Mouse (Mus musculus) olfactory bulb, adult 2 months (tissue): ENCODE measurements around the gene Slc44a3. TPM values are rescaled to one million over a fixed set of nuclear protein-coding genes. Genes with fewer than 3 reads are reported as not detected.

ENCODE experiments used
- H3K27ac ChIP-seq: fragments of 200-500 bp; 2 replicates; pipeline ENCODE4 v1.5.1; 2012; ENCODE audit warnings: low read depth, low read length; ENCODE audit not compliant: insufficient read depth
- H3K4me1 ChIP-seq: fragments of 200-500 bp; 2 replicates; pipeline ENCODE4 v1.6.1; 2012; ENCODE audit warnings: low read length; ENCODE audit not compliant: control insufficient read depth, insufficient read depth
- H3K4me3 ChIP-seq: fragments of 200-500 bp; 2 replicates; pipeline ENCODE4 v1.5.1; 2012; ENCODE audit warnings: mild to moderate bottlenecking, low read depth, low read length, moderate library complexity; ENCODE audit not compliant: insufficient read depth
- CTCF ChIP-seq: fragments of 200-500 bp; IDR thresholded peaks from 2 replicates; pipeline ENCODE4 v1.5.1; 2012; ENCODE audit warnings: low read depth, mild to moderate bottlenecking, low read length, moderate library complexity; ENCODE audit not compliant: insufficient read depth
- POLR2A ChIP-seq: fragments of 200-500 bp; IDR thresholded peaks from 2 replicates; pipeline ENCODE4 v1.6.1; 2012; ENCODE audit warnings: mild to moderate bottlenecking, low read depth, low read length, moderate library complexity; ENCODE audit not compliant: insufficient read depth
- WGBS: fragments of 180-500 bp; shearing (Covaris S2); methylation state at CpG from one replicate; pipeline ENCODE4 v1.1.7; 2018; 5-methylcytosine and 5-hydroxymethylcytosine counted together
- polyA plus RNA-seq: library from polyadenylated mRNA; stranded (reverse); fragments of >200 nt; gene quantifications from 2 replicates; pipeline ENCODE4 v1.2.4, GENCODE M21; 2012; ENCODE audit warnings: low replicate concordance; ENCODE audit not compliant: missing spikeins, insufficient read depth, insufficient read length

The Slc44a3 gene
- polyA plus RNA-seq, 1 experiment: not detected

- Histone ChIP-seq H3K27ac (no peak overlapping the region), H3K4me1 (no peaks in the 10 kb centered on the region), H3K4me3 (no peak overlapping the region)
- 87% methylated on average over 4 of the region's 4 CpGs for WGBS
- TF ChIP-seq POLR2A (no peak), CTCF (no peak)
Measured at GRCm38 (mm10) chr3:121571491-121571890, 39.3 kb upstream of the Slc44a3 start.

DNA sequence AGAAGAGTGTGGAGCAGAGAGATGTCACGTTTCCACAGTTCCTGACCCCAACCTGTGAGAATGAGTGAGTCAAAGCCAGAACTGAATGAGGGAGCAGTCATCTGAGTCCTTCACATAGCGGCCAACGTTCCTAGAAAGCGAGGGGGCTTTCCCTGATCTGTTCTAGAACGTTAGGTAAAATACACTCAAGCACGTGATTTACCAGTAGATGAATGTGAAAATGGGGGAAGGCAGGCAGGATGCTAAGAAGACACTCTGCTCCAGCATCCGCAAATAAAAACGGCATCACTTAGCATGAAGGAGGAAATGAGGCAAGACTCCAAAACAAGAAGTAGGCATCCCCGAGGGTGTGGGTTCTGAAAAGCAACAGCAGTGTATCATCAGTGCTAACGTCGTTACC lies 38.4 kb upstream of the Slc44a3 start:
- H3K27ac ChIP-seq: no peak overlapping the region
- no peak overlapping the region for H3K4me3 ChIP-seq
- no peaks in the 10 kb centered on the region for H3K4me1 ChIP-seq
- TF ChIP-seq CTCF (no peak), POLR2A (no peak)
- 75% methylated on average over 11 of the region's 11 CpGs for WGBS

DNA sequence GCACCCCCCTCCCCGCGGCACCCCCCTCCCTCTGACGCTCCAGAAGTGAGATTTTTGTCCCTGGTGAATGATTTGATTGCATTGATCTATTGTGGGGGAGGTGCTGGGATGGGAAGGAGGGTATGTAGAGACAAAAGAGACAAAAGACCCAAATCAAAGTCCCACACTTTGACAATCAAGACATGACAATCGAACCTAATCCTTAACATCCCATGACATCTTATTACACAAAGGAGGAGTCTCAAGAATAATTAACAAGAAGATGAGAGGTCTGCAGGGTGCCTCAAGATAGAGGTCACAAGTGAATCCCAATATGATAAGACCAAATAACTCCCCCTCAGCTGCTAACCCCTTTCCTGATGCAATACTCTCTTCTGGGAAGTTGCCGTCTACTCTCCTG lies 37.6 kb upstream of the Slc44a3 start:
- no peak overlapping the region for H3K27ac ChIP-seq
- H3K4me3 ChIP-seq: no peak overlapping the region
- TF ChIP-seq CTCF (no peak), POLR2A (no peak)
- 68% methylated on average over 5 of the region's 5 CpGs for WGBS
- no peaks in the 10 kb centered on the region for H3K4me1 ChIP-seq

DNA sequence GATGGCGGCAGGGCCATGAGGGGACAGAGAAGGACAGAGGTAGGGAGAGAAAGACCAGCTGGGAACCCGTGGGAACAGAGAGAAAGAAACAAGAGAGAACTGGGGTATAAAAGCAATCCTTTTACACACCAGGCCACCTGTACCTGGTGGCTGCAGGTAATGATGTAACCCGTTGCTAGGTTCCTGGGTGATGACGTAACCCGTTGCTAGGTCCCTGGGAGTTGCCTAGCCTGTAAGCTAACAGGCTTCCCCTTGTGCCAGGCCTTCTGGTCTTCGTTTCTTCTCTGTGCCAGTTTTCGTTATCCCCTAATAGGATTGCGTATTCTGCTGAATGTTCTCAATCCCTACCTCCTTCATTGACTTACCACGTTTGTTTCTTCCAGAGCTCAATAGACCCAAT lies 36.8 kb upstream of the Slc44a3 start:
- Histone ChIP-seq H3K27ac (no peak overlapping the region), H3K4me3 (no peak overlapping the region), H3K4me1 (no peaks in the 10 kb centered on the region)
- WGBS: 87% methylated on average over 9 of the region's 9 CpGs
- no peak for TF ChIP-seq CTCF
- TF ChIP-seq POLR2A: no peak

GRCm38 (mm10) chr3:121567904-121568303 lies 35.7 kb upstream of the Slc44a3 start:
- TF ChIP-seq CTCF (no peak), POLR2A (no peak)
- WGBS: 93% methylated on average over 9 of the region's 9 CpGs
- no peak overlapping the region for H3K4me3 ChIP-seq
- no peak overlapping the region for H3K27ac ChIP-seq
- no peaks in the 10 kb centered on the region for H3K4me1 ChIP-seq

DNA sequence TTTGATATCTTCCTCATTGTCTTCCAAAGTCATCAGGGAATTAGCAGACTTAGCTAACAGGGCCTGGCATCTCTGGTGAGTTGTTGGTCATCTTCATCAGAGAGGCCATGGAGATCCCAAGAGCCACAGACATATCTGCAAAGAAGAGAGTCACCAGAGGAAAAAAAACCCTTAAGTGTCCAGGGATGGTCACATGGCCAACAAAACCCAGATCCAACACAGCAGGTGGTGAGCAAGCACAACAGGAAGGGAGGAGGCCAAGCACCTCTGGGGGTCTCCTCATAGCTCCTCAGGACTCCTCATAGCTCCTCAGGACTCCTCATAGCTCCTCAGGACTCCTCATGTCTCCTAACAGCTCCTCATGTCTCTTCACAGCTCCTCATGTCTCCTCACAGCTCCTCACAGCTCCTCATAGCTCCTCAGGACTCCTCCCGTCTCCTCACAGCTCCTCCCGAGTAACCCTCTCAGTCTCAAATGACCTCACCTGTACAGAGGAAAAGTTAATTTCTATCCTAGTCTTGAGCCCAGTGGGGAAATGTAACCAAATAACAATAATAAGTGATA lies 35.2 kb upstream of the Slc44a3 start:
- Histone ChIP-seq H3K27ac (no peak overlapping the region), H3K4me1 (no peaks in the 10 kb centered on the region), H3K4me3 (no peak overlapping the region)
- 97% methylated on average over 2 of the region's 2 CpGs for WGBS
- TF ChIP-seq POLR2A (no peak), CTCF (no peak)

- no peak overlapping the region for H3K4me3 ChIP-seq
- H3K27ac ChIP-seq: no peak overlapping the region
- TF ChIP-seq POLR2A (no peak), CTCF (no peak)
- H3K4me1 ChIP-seq: no peaks in the 10 kb centered on the region
- WGBS: 72% methylated on average over 4 of the region's 4 CpGs
Measured at GRCm38 (mm10) chr3:121566901-121567300, 34.7 kb upstream of the Slc44a3 start.

DNA sequence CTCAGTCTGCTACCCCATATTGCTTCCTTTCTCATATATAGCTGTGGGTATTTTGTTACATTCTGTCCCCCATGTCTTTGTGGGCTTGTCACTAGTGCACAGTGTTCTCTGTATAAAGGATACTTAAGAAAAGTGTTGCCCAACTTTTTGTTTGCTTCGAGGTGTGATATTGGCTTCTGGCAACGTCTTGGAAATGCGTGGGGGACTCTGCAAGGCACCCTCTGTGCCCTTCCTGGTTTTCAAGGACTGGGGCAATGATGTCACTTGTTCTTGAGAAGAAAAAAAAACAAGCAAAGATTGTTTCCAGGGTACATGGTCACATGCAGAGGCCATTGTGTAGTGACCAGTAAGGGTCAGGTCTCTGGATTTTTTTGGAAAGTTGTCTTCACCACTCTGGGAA lies 29.6 kb upstream of the Slc44a3 start:
- Histone ChIP-seq H3K4me1 (no peaks in the 10 kb centered on the region), H3K27ac (no peak overlapping the region), H3K4me3 (no peak overlapping the region)
- 66% methylated on average over 3 of the region's 3 CpGs for WGBS
- TF ChIP-seq CTCF: no peak
- no peak for TF ChIP-seq POLR2A

DNA sequence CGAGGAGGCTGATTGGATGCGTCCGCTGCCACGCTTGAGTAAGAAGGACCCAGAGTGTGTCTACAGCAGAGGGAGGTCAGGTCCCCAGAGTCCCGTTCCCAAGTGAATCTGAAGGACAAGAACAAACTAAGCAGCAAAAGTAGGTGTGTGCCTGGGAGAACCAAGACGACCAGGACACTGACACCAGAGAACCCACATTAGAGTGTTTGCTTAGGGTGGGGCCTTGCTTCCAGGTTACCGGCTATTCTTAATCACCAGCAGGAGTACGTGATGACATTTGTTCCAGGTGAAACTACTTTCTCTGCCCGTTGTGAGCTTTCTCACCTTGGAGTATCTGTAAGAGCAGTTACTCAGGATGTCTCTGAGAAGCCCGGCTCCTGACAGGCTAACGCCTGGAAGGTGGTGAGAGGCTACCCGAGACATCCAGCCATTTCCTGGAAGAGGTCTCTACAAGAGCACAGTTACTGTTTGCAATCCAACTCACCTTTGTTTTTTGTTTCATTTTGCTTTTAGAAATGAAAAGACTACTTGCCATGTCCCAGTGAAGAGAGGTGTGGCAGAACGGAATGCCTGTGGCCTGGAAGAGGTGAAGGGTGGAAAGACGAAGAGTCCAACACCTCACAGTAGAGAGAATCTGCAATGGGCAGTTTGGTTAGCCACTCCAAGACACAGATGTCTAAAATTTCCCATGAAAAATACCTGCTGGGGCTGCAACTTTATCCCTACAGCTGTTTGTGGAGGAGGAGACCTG lies 28.1 kb upstream of the Slc44a3 start:
- WGBS: 91% methylated on average over 14 of the region's 14 CpGs
- Histone ChIP-seq H3K4me1 (no peaks in the 10 kb centered on the region), H3K27ac (no peak overlapping the region), H3K4me3 (no peak overlapping the region)
- TF ChIP-seq POLR2A (no peak), CTCF (no peak)
